Mouse (Mus musculus): Measurements from ENCODE around the gene Atp2b1.

The Atp2b1 gene

GRCm38 (mm10) chr10:99038866-99039265, 124.7 kb downstream of the Atp2b1 start:
- no peak for DNase-seq

- no peak for DNase-seq
Observed at GRCm38 (mm10) chr10:99040171-99040570, 126.0 kb downstream of the Atp2b1 start.

- no peak for DNase-seq
Observed at GRCm38 (mm10) chr10:99046756-99047550, 132.7 kb downstream of the Atp2b1 start.

GRCm38 (mm10) chr10:99047551-99047940, 133.3 kb downstream of the Atp2b1 start:
- DNase-seq = no peak

- no peak for DNase-seq
Observed at GRCm38 (mm10) chr10:99050093-99050492, 135.9 kb downstream of the Atp2b1 start.

GRCm38 (mm10) chr10:99053111-99053510, 138.9 kb downstream of the Atp2b1 start:
- DNase-seq = no peak

GRCm38 (mm10) chr10:99060588-99060987, 146.4 kb downstream of the Atp2b1 start:
- DNase-seq = no peak

GRCm38 (mm10) chr10:99061418-99061817, 147.2 kb downstream of the Atp2b1 start:
- peak; percentile 13 for DNase-seq

GRCm38 (mm10) chr10:99062546-99062945, 148.3 kb downstream of the Atp2b1 start:
- DNase-seq = peak; percentile 54

Data from cerebellum, adult 11-12 months (tissue).